Comparison of ENCODE assay signal across 28 mouse cellular contexts in genomic region chr11:8610456-8610855, GRCm38 (mm10). TPM values are rescaled to one million over a fixed set of nuclear protein-coding genes. Genes with fewer than 3 reads are reported as not detected.
DNase-seq lines count a peak whose midpoint lies in the region; ATAC-seq and TF ChIP-seq lines count a peak whose summit lies in the region.
"Had no signal": no experiment of that assay in that cellular context is flagged by ENCODE, and none has a peak within 500 bp of the region (broad histone marks: within the 10 kb centered on the region; RNA-seq: fewer than 3 reads in every experiment).

No protein-coding gene starts in this region.

- TF ChIP-seq POLR2A in bone marrow macrophage, adult 2 months (IDR thresholded peaks at IDR 0.05; ENCODE audit: borderline replicate concordance, low read depth, low read length) = no peak

- H3K4me2 ChIP-seq in kidney, embryonic 14.5 days (replicated peaks; ENCODE audit: low read depth, low read length) = no peak overlapping the region
- H3K4me2 ChIP-seq in intestine, postnatal 0 days (replicated peaks; ENCODE audit: low read depth) = 0 out of 2 replicates have a peak overlapping the region, but pooled peaks have one; percentile 21
- H3K4me2 ChIP-seq: embryonic facial prominence, embryonic 12.5 days; heart, embryonic 13.5 days; hindbrain, embryonic 15.5 days; liver, embryonic 13.5 days; stomach, embryonic 15.5 days had no signal

- no peak overlapping the region for H3K4me3 ChIP-seq in kidney, embryonic 14.5 days (ENCODE audit: low read length)
- no peak overlapping the region for H3K4me3 ChIP-seq in bone marrow macrophage, adult 2 months (ENCODE audit: insufficient read depth, low read length)
- H3K4me3 ChIP-seq in intestine, postnatal 0 days (ENCODE audit: low read depth, low read length) = no peak overlapping the region
- no peak overlapping the region for H3K4me3 ChIP-seq in midbrain, embryonic 10.5 days
- H3K4me3 ChIP-seq: embryonic facial prominence, embryonic 12.5 days; gastrocnemius, adult 2 months; heart, embryonic 13.5 days; hindbrain, embryonic 10.5 days; hindbrain, embryonic 15.5 days; liver, embryonic 13.5 days; stomach, embryonic 15.5 days had no signal

- TF ChIP-seq CTCF in bone marrow macrophage, adult 2 months (IDR thresholded peaks at IDR 0.05; ENCODE audit: low read depth, low read length) = no peak
- no peak for TF ChIP-seq CTCF in intestine, postnatal 0 days (IDR thresholded peaks at IDR 0.05; ENCODE audit: low read depth)

- 48% methylated on average over 7 of the region's 7 CpGs for WGBS in kidney, embryonic 14.5 days
- WGBS in intestine, postnatal 0 days = 35% methylated on average over 7 of the region's 7 CpGs
- WGBS in midbrain, embryonic 10.5 days = 88% methylated on average over 7 of the region's 7 CpGs

- peaks cover 5% of the 10 kb centered on the region; the same call in 1 of the 2 replicates for H3K36me3 ChIP-seq in kidney, embryonic 14.5 days (ENCODE audit: control insufficient read depth, insufficient read depth, low read length)
- H3K36me3 ChIP-seq in intestine, postnatal 0 days (ENCODE audit: control insufficient read depth, insufficient read depth) = peaks cover 23% of the 10 kb centered on the region; the same call in 1 of the 2 replicates
- peaks cover 10% of the 10 kb centered on the region; the same call in 1 of the 2 replicates for H3K36me3 ChIP-seq in midbrain, embryonic 10.5 days
- H3K36me3 ChIP-seq: hindbrain, embryonic 10.5 days; hindbrain, embryonic 15.5 days; liver, embryonic 13.5 days had no signal

- H3K9me3 ChIP-seq in kidney, embryonic 14.5 days (ENCODE audit: control insufficient read depth, low read length) = no peaks in the 10 kb centered on the region
- H3K9me3 ChIP-seq in intestine, postnatal 0 days (ENCODE audit: control insufficient read depth) = no peaks in the 10 kb centered on the region
- H3K9me3 ChIP-seq in midbrain, embryonic 10.5 days (replicated peaks) = no peaks in the 10 kb centered on the region
- H3K9me3 ChIP-seq: embryonic facial prominence, embryonic 12.5 days; heart, embryonic 13.5 days; hindbrain, embryonic 10.5 days; hindbrain, embryonic 15.5 days; liver, embryonic 13.5 days; stomach, embryonic 15.5 days had no signal

- H3K27me3 ChIP-seq in kidney, embryonic 14.5 days (ENCODE audit: control insufficient read depth, insufficient read depth, low read length) = no peaks in the 10 kb centered on the region
- no peaks in the 10 kb centered on the region for H3K27me3 ChIP-seq in intestine, postnatal 0 days (replicated peaks; ENCODE audit: control insufficient read depth, insufficient read depth, low read length)
- no peaks in the 10 kb centered on the region for H3K27me3 ChIP-seq in midbrain, embryonic 10.5 days (ENCODE audit: low read depth, poor library complexity, severe bottlenecking)
- H3K27me3 ChIP-seq: embryonic facial prominence, embryonic 12.5 days; heart, embryonic 13.5 days; hindbrain, embryonic 15.5 days; liver, embryonic 13.5 days; stomach, embryonic 15.5 days had no signal

- DNase-seq in kidney, adult 9 months = peak; percentile 76
- DNase-seq in kidney, postnatal 36 days = peak; percentile 63 to 64
- no peak for DNase-seq in embryo, embryonic 11 days
- DNase-seq in midbrain, embryonic 10.5 days (ENCODE audit: low spot score) = no peak
- DNase-seq: adrenal gland, postnatal 36 days; cerebellum, adult 2 months; gastrocnemius, adult 2 months; gastrocnemius, postnatal 36 days; heart, postnatal 10 days; layer of hippocampus, postnatal 36 days; liver, embryonic 13.5 days; lung, adult 2 months; lung, postnatal 10 days; midbrain, embryonic 14.5 days; right cerebral cortex, postnatal 14 days; thymus, postnatal 14 days had no signal

- H3K27ac ChIP-seq in kidney, embryonic 14.5 days (ENCODE audit: low read depth, low read length) = no peak overlapping the region
- H3K27ac ChIP-seq in bone marrow macrophage, adult 2 months (ENCODE audit: insufficient read depth, low read depth, low read length) = peak overlapping the region; percentile 5; the same call in 1 of the 2 replicates
- no peak overlapping the region for H3K27ac ChIP-seq in intestine, postnatal 0 days (ENCODE audit: low read depth, low read length)
- H3K27ac ChIP-seq in midbrain, embryonic 10.5 days (replicated peaks) = no peak overlapping the region
- H3K27ac ChIP-seq: embryonic facial prominence, embryonic 12.5 days; gastrocnemius, adult 2 months; heart, embryonic 13.5 days; hindbrain, embryonic 10.5 days; hindbrain, embryonic 15.5 days; liver, embryonic 13.5 days; macrophage; stomach, embryonic 15.5 days had no signal

- H3K9ac ChIP-seq in kidney, embryonic 14.5 days (ENCODE audit: low read depth, low read length) = no peak overlapping the region
- H3K9ac ChIP-seq in intestine, postnatal 0 days (ENCODE audit: low read depth, low read length) = no peak overlapping the region
- H3K9ac ChIP-seq: embryonic facial prominence, embryonic 12.5 days; heart, embryonic 13.5 days; hindbrain, embryonic 15.5 days; liver, embryonic 13.5 days; stomach, embryonic 15.5 days had no signal

- H3K4me1 ChIP-seq in kidney, embryonic 14.5 days (ENCODE audit: control insufficient read depth, insufficient read depth, low read length) = peaks cover 18% of the 10 kb centered on the region
- H3K4me1 ChIP-seq in bone marrow macrophage, adult 2 months (ENCODE audit: control insufficient read depth, insufficient read depth, low read length) = peaks cover 43% of the 10 kb centered on the region
- 0 out of 2 replicates have a peak, but pooled peaks cover 3% of the 10 kb centered on the region for H3K4me1 ChIP-seq in intestine, postnatal 0 days (replicated peaks; ENCODE audit: control insufficient read depth, insufficient read depth, low read length)
- H3K4me1 ChIP-seq in midbrain, embryonic 10.5 days = no peaks in the 10 kb centered on the region
- H3K4me1 ChIP-seq: hindbrain, embryonic 10.5 days; hindbrain, embryonic 15.5 days had no signal

- no peak for ATAC-seq in kidney, embryonic 14.5 days (ENCODE audit: low FRiP score, low TSS enrichment)
- no peak for ATAC-seq in intestine, postnatal 0 days
- ATAC-seq: CD4-positive, CD25-positive, alpha-beta regulatory T cell, adult 4 months; forebrain, embryonic 14.5 days; inflammation-experienced regulatory T-cells, adult 6 months had no signal

RNA-seq across cellular contexts. Expression of gene Tns3, which starts 53.9 kb away (rescaled TPM):
- 12.5 and 20.3 TPM in 2 replicates for polyA plus RNA-seq in kidney, embryonic 14.5 days (2014; fragmentation: Nextera tagmentation; extraction: Ambion mirVana)
- polyA plus RNA-seq in bone marrow macrophage, adult 2 months (2012; ENCODE audit: insufficient read depth, insufficient read length, missing spikeins) = 82.5 and 102 TPM in 2 replicates
- polyA plus RNA-seq in intestine, postnatal 0 days (2015; fragmentation: Nextera tagmentation; extraction: Ambion mirVana) = 10.5 and 11.4 TPM in 2 replicates
- 9.1 and 9.7 TPM in 2 replicates for polyA plus RNA-seq in midbrain, embryonic 10.5 days (2016; fragmentation: Nextera tagmentation; extraction: Ambion mirVana)

Comparison
In these comparisons a context has a peak if more than half of its experiments do, and no peak if none do; other contexts are left out.
1. DNase-seq: peak in kidney, adult 9 months (single experiment) and kidney, postnatal 36 days (2 of 2); none in embryo, embryonic 11 days (single experiment) and midbrain, embryonic 10.5 days (single experiment).